Mouse (Mus musculus): Measurements from ENCODE around the gene Gtf2ird1.
"Not testable (repeated sequence)": the region's sequence is repeated elsewhere in the genome, so short reads cannot be mapped to it uniquely, and the experiment has no call there.

The Gtf2ird1 gene

GRCm38 (mm10) chr5:134409606-134410306 lies 46.8 kb downstream of the Gtf2ird1 start:
- DNase-seq (ENCODE audit: low spot score in 2 of 2), result no peak

GRCm38 (mm10) chr5:134408119-134408518 lies 48.4 kb downstream of the Gtf2ird1 start:
- no peak for DNase-seq (ENCODE audit: low spot score in 2 of 2)

GRCm38 (mm10) chr5:134401841-134402240 lies 54.7 kb downstream of the Gtf2ird1 start:
- no peak for DNase-seq (ENCODE audit: low spot score in 2 of 2)

- no peak for DNase-seq (ENCODE audit: low spot score in 2 of 2)
Observed at GRCm38 (mm10) chr5:134397434-134398163, 58.9 kb downstream of the Gtf2ird1 start.

DNA sequence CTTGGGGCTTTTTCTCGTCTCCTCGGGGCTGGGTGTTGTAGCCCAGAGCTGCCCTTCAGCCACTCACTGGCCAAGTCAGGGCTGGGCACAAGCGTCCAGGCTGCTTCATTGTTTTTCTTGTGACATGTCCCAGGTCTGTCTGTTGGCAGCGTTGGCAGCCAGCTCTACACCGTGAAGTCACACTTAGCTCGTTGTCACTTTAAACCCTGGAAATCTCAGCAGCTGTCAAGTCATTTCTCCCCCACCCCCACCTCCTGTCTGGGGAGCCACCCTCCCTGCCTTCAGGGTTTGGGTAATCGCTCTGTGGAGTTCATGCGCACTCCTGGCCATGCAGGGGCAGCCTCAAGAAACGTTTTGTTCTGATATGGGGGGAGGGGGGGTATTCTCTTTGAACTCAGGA lies 60.0 kb downstream of the Gtf2ird1 start:
- DNase-seq (ENCODE audit: low spot score in 2 of 2), result no peak

DNA sequence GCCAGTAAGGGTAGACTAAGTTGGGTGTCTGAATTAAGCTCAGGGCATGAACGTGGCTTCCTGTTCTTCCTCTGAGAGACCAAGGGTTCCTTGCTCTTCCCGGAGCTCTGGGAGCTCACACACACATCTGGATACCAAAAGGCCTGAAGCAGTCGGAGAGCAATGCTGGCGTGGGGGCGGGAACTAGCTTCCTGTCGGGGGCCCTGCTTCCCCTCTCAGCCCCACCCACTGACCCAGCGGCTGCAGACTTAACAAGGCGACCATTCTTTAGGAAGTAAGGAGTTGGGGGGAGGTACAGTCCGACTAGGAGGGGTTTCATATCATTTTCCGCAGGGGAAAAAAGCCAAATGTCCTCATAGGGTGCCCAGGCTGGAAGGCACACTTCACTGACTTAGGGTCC lies 61.9 kb downstream of the Gtf2ird1 start:
- peak in 1 of 2 experiments; percentile 65 for DNase-seq (ENCODE audit: low spot score in 2 of 2)

GRCm38 (mm10) chr5:134393624-134394023 lies 62.9 kb downstream of the Gtf2ird1 start:
- DNase-seq (ENCODE audit: low spot score in 2 of 2), result peak in 1 of 2 experiments; percentile 34

- DNase-seq (ENCODE audit: low spot score in 2 of 2), result peak; percentile 60 to 82
Observed at GRCm38 (mm10) chr5:134385106-134385505, 71.4 kb downstream of the Gtf2ird1 start.

- no peak for DNase-seq (ENCODE audit: low spot score in 2 of 2)
Observed at GRCm38 (mm10) chr5:134375256-134375655, 81.3 kb downstream of the Gtf2ird1 start.

- no peak for DNase-seq (ENCODE audit: low spot score in 2 of 2)
Observed at GRCm38 (mm10) chr5:134374546-134374945, 82.0 kb downstream of the Gtf2ird1 start.

- DNase-seq (ENCODE audit: low spot score in 2 of 2), result peak; percentile 18 to 70
Observed at GRCm38 (mm10) chr5:134373912-134374488, 82.5 kb downstream of the Gtf2ird1 start.

DNA sequence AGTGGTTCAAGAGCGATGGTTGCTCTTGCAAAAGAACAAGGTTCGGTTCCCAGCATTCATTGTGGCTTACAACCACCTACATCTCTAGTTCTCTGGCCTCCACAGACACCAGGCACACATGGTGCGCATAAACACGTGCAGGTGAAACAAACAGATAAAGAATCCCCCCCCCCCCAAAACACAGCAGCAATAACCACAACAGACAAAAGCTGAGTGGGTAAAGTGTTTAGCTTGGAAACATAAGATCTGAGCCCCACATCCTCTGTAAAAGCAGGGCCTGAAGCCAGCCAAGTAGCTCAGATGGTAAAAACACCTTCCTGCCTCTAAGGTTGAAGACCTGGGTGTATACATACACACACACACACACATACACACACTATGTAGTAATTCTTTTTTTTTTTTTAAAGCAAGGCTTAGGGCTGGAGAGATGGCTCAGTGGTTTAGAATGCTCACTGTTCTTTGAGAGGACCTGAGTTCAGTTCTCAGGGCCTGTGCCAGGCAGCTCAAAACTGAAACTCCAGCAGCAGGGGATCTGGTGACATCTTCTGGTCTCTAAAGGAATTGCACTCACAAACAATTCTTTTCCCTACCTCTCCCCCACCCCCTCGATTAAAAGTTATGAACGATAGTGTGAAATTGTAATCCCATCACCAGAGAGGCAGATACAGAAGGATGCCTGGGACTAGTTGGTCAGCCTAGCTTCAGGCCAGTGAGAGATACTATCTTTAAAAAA lies 83.4 kb downstream of the Gtf2ird1 start:
- no peak for DNase-seq (ENCODE audit: low spot score in 2 of 2)

DNA sequence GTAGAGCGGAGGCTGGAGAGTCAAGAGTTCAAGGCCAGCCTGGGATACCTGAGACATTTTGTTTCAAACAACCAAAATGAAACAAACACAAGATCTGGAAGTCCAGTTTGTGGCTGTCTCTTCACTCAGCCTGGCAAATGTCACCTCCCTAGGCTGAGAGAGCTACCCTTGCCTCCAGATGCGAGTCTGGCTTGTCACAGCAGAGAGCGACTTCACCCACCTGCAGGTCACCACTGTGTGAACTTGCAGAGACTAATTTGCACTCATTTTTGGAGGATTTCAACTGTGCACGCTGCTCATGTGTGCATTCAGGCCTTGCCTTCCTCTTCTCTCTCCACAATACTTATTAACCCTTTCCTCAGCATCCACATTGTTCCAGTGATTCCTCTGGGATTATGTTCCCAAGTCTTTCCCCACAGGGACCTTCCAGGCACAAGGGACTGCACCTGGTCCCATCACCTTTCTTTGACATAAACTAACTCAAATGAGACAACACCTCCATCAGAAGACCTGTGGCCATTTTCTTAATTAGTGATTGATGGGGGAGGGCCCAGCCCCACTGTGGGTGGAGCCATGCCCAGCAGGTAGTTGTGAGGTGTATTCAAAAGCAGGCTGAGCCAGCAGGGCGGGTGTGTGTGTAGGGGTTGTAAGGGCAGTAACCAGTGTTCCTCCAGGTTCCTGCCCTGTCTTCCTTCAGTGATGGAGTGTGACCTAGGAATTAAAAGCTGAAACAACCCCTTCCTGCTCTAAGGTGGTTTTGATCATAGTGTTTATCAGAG lies 84.8 kb downstream of the Gtf2ird1 start:
- no peak for DNase-seq (ENCODE audit: low spot score in 2 of 2)

- no peak for DNase-seq (ENCODE audit: low spot score in 2 of 2)
Observed at GRCm38 (mm10) chr5:134370831-134371230, 85.7 kb downstream of the Gtf2ird1 start.

DNA sequence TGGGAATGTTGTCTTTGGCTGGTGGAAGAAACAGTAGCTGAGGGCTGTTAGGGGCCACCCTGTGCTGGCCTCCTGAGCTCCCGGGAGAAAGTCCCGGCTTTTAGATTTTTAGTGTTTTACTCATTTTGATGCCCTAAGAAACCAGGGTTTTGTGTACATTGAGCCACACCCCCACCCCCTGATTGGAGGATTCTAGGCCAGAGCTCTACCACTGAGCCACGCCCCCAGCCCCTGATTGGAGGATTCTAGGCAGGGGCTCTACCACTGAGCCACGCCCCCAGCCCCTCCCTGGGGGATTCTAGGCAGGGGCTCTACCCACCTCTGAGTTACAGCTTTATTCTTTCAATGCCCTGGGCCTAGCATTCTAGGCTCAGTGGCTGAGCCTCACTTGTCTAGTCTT lies 97.4 kb downstream of the Gtf2ird1 start:
- no peak for DNase-seq (ENCODE audit: low spot score in 2 of 2)

- DNase-seq (ENCODE audit: low spot score in 2 of 2), result not testable (repeated sequence)
Observed at GRCm38 (mm10) chr5:134355372-134355771, 101.1 kb downstream of the Gtf2ird1 start.

GRCm38 (mm10) chr5:134353117-134353516 lies 103.4 kb downstream of the Gtf2ird1 start:
- no peak for DNase-seq (ENCODE audit: low spot score in 2 of 2)

DNA sequence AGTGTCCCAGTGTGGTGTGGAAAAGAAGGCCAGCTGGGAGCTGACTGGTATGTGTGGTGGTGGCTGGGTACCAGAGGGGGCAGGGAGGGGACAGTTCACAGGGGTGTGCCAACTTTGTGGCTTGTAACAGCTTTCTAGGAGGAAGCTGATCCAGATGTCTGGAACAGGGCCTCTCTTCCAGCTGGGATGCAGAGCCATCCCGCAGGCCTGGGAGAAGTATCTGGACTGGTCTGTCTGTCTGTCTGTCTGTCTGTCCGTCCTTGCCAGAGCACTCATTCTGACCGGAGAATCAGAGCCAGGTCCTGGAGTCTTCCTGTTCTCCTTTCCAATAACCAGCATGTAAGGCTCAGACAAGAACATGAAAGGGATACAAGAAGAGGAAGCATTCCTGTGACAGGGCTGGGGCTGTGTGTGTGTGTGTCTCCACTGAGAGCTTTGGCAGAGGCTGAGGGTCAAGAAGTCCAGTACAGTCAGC lies 104.0 kb downstream of the Gtf2ird1 start:
- DNase-seq (ENCODE audit: low spot score in 2 of 2), result no peak

GRCm38 (mm10) chr5:134350660-134351059 lies 105.9 kb downstream of the Gtf2ird1 start:
- peak in 1 of 2 experiments; percentile 56 for DNase-seq (ENCODE audit: low spot score in 2 of 2)

GRCm38 (mm10) chr5:134347066-134347465 lies 109.5 kb downstream of the Gtf2ird1 start:
- DNase-seq (ENCODE audit: low spot score in 2 of 2), result peak in 1 of 2 experiments; percentile 39

GRCm38 (mm10) chr5:134345449-134345848 lies 111.1 kb downstream of the Gtf2ird1 start:
- peak in 1 of 2 experiments; percentile 42 for DNase-seq (ENCODE audit: low spot score in 2 of 2)
